Mouse (Mus musculus) MEL (cell line): ENCODE measurements at regions not wholly inside any gene's neighbourhood (a gene's known extent, or its start where the extent isn't known, plus 50 kb on each side); places are given as distances from the start of the nearest gene placed in this dataset.

ENCODE experiments used
- DNase-seq: peaks from one replicate; pipeline ENCODE4 v3.0.0; 2011; ENCODE audit warnings: low read depth, low spot score
- H3K27ac ChIP-seq: 2 replicates; pipeline ENCODE4 v1.5.1; 2012; ENCODE audit warnings: low read depth, mild to moderate bottlenecking, control low read depth, low read length, moderate library complexity; ENCODE audit not compliant: control insufficient read depth
- H3K27me3 ChIP-seq, 2 experiments: fragments of 150-350 bp in 1 of 2; sonication (generic) in 1 of 2; 2 replicates each; pipeline ENCODE4 v1.6.1; 2012; ENCODE audit warnings: low read length in 2 of 2, mild to moderate bottlenecking in 2 of 2, improper control_type of control experiment in 1 of 2, moderate library complexity in 1 of 2; ENCODE audit not compliant: insufficient read depth in 2 of 2, control insufficient read depth in 1 of 2
- H3K36me3 ChIP-seq, 2 experiments: 2 replicates each; pipeline ENCODE4 v1.6.1; 2012 to 2014; ENCODE audit warnings: low read length in 2 of 2, improper control_type of control experiment in 1 of 2, inconsistent platforms in 1 of 2, mild to moderate bottlenecking in 1 of 2; ENCODE audit not compliant: insufficient read depth in 2 of 2, control insufficient read depth in 1 of 2
- H3K4me1 ChIP-seq, 2 experiments: fragments of 150-350 bp in 1 of 2; sonication (generic) in 1 of 2; 2 replicates each; pipeline ENCODE4 v1.6.1; 2012; ENCODE audit warnings: low read length in 2 of 2, improper control_type of control experiment in 1 of 2, mild to moderate bottlenecking in 1 of 2; ENCODE audit not compliant: insufficient read depth in 2 of 2, control insufficient read depth in 1 of 2
- H3K4me3 ChIP-seq, 2 experiments: fragments of 150-350 bp in 1 of 2; sonication (generic) in 1 of 2; 2 replicates each; pipeline ENCODE4 v1.5.1; 2012; ENCODE audit warnings: low read depth in 2 of 2, low read length in 2 of 2, mild to moderate bottlenecking in 2 of 2, moderate library complexity in 2 of 2, control low read depth in 1 of 2, improper control_type of control experiment in 1 of 2; ENCODE audit not compliant: control insufficient read depth in 1 of 2, insufficient read depth in 1 of 2
- H3K79me2 ChIP-seq: 2 replicates; pipeline ENCODE4 v1.6.1; 2012; ENCODE audit warnings: mild to moderate bottlenecking, low read length, moderate library complexity; ENCODE audit not compliant: control insufficient read depth, poor library complexity, insufficient read depth
- H3K9ac ChIP-seq: 2 replicates; pipeline ENCODE4 v1.6.1; 2012; ENCODE audit warnings: low read depth, mild to moderate bottlenecking, control low read depth, low read length, moderate library complexity; ENCODE audit not compliant: control insufficient read depth, poor library complexity, severe bottlenecking
- H3K9me3 ChIP-seq: fragments of 150-350 bp; sonication (generic); replicated peaks from 2 replicates; pipeline ENCODE4 v1.6.1; 2012; ENCODE audit warnings: mild to moderate bottlenecking, low read length, improper control_type of control experiment, moderate library complexity; ENCODE audit not compliant: insufficient read depth
- BHLHE40 ChIP-seq: IDR thresholded peaks from 2 replicates; pipeline ENCODE4 v1.6.1; 2012; ENCODE audit warnings: low read depth, mild to moderate bottlenecking, inconsistent platforms, low read length, improper control_type of control experiment, borderline replicate concordance
- CHD1 ChIP-seq: IDR thresholded peaks from 2 replicates; pipeline ENCODE4 v1.6.1; 2012; ENCODE audit warnings: low read depth, mild to moderate bottlenecking, inconsistent platforms, low read length, improper control_type of control experiment
- CHD2 ChIP-seq: IDR thresholded peaks from 2 replicates; pipeline ENCODE4 v1.6.1; 2011; ENCODE audit warnings: low read length, improper control_type of control experiment
- CTCF ChIP-seq, 3 experiments: IDR thresholded peaks in 2 of 3; conservative IDR thresholded peaks in 1 of 3; 2 replicates each; pipeline ENCODE4 v1.5.1; 2011 to 2012; ENCODE audit warnings: low read length in 3 of 3, low read depth in 2 of 3, mild to moderate bottlenecking in 2 of 3, improper control_type of control experiment in 1 of 3, inconsistent platforms in 1 of 3, mixed read lengths in 1 of 3, moderate library complexity in 1 of 3; ENCODE audit not compliant: control insufficient read depth in 1 of 3, insufficient read depth in 1 of 3, poor library complexity in 1 of 3, severe bottlenecking in 1 of 3
- E2F4 ChIP-seq: IDR thresholded peaks from 2 replicates; pipeline ENCODE4 v1.6.1; 2011; ENCODE audit warnings: low read depth, low read length, improper control_type of control experiment, borderline replicate concordance
- ETS1 ChIP-seq: IDR thresholded peaks from 2 replicates; pipeline ENCODE4 v1.6.1; 2012; ENCODE audit warnings: low read depth, mild to moderate bottlenecking, inconsistent platforms, low read length, improper control_type of control experiment, moderate library complexity
- GABPA ChIP-seq: IDR thresholded peaks from 2 replicates; pipeline ENCODE4 v1.6.1; 2012; ENCODE audit warnings: low read depth, mild to moderate bottlenecking, inconsistent platforms, low read length, improper control_type of control experiment, moderate library complexity
- JUND ChIP-seq: IDR thresholded peaks from 2 replicates; pipeline ENCODE4 v1.6.1; 2011; ENCODE audit warnings: low read depth, mild to moderate bottlenecking, improper control_type of control experiment, low read length
- MEF2A ChIP-seq: IDR thresholded peaks from 2 replicates; pipeline ENCODE4 v1.6.1; 2014; ENCODE audit warnings: low read depth, mild to moderate bottlenecking, inconsistent platforms, low read length, improper control_type of control experiment; ENCODE audit not compliant: poor library complexity, insufficient replicate concordance, severe bottlenecking; ENCODE audit errors: extremely low read depth
- MXI1 ChIP-seq: IDR thresholded peaks from 2 replicates; pipeline ENCODE4 v1.6.1; 2011; ENCODE audit warnings: mild to moderate bottlenecking, low read depth, low read length, improper control_type of control experiment
- NELFE ChIP-seq: IDR thresholded peaks from 2 replicates; pipeline ENCODE4 v1.6.1; 2011; ENCODE audit warnings: low read depth, low read length, improper control_type of control experiment
- POLR2A ChIP-seq, 2 experiments: IDR thresholded peaks; 2 replicates each; pipeline ENCODE4 v1.6.1; 2011 to 2012; ENCODE audit warnings: low read length in 2 of 2, mild to moderate bottlenecking in 2 of 2, control low read depth in 1 of 2, improper control_type of control experiment in 1 of 2, low read depth in 1 of 2, moderate library complexity in 1 of 2; ENCODE audit not compliant: control insufficient read depth in 1 of 2, insufficient read depth in 1 of 2, poor library complexity in 1 of 2
- POLR2AphosphoS5 ChIP-seq: IDR thresholded peaks from 2 replicates; pipeline ENCODE4 v1.6.1; 2012; ENCODE audit warnings: low read depth, borderline replicate concordance, mild to moderate bottlenecking, inconsistent platforms, low read length, moderate library complexity, mixed read lengths
- TAL1 ChIP-seq: IDR thresholded peaks from 2 replicates; pipeline ENCODE4 v1.6.1; 2012; ENCODE audit warnings: mild to moderate bottlenecking, inconsistent platforms, low read length, moderate library complexity, mixed read lengths
- UBTF ChIP-seq: IDR thresholded peaks from 2 replicates; pipeline ENCODE4 v1.6.1; 2012; ENCODE audit warnings: low read depth, mild to moderate bottlenecking, inconsistent platforms, low read length, improper control_type of control experiment, moderate library complexity, borderline replicate concordance; ENCODE audit not compliant: insufficient read depth
- USF2 ChIP-seq, 2 experiments: IDR thresholded peaks; 2 replicates each; pipeline ENCODE4 v1.6.1; 2011 to 2012; ENCODE audit warnings: improper control_type of control experiment in 2 of 2, low read length in 2 of 2, borderline replicate concordance in 1 of 2, inconsistent platforms in 1 of 2, low read depth in 1 of 2, mild to moderate bottlenecking in 1 of 2; ENCODE audit not compliant: insufficient read depth in 1 of 2
- ZC3H11A ChIP-seq: IDR thresholded peaks from 2 replicates; pipeline ENCODE4 v1.6.1; 2012; ENCODE audit warnings: low read depth, mild to moderate bottlenecking, inconsistent platforms, low read length, improper control_type of control experiment
- ZNF384 ChIP-seq: IDR thresholded peaks from 2 replicates; pipeline ENCODE4 v1.6.1; 2012; ENCODE audit warnings: low read depth, mild to moderate bottlenecking, inconsistent platforms, low read length, improper control_type of control experiment

- H3K4me3 ChIP-seq, result no peak overlapping the region
- H3K4me1 ChIP-seq, result no peaks in the 10 kb centered on the region
- no peaks in the 10 kb centered on the region for H3K79me2 ChIP-seq
- H3K36me3 ChIP-seq, result no peaks in the 10 kb centered on the region
- TF ChIP-seq POLR2A (IDR thresholded peaks at IDR 0.05; ENCODE audit: control insufficient read depth in 1 of 2, insufficient read depth in 1 of 2, low read depth in 1 of 2, low read length in 2 of 2, poor library complexity in 1 of 2) (no peak), JUND (no peak), MEF2A (no peak), MXI1 (no peak), GABPA (no peak), ETS1 (no peak), CHD1 (no peak), E2F4 (no peak), POLR2AphosphoS5 (no peak), TAL1 (no peak)
- H3K9ac ChIP-seq, result no peak overlapping the region
- DNase-seq, result no peak
- no peak overlapping the region for H3K27ac ChIP-seq
- peaks cover 6 to 8% of the 10 kb centered on the region in 2 experiments for H3K27me3 ChIP-seq
- no peaks in the 10 kb centered on the region for H3K9me3 ChIP-seq
These were observed 191.2 kb downstream of the Lnpk start for GRCm38 (mm10) chr2:74388078-74388477.

GRCm38 (mm10) chr2:74384918-74385317, 194.3 kb downstream of the Lnpk start:
- Histone ChIP-seq H3K9ac (no peak overlapping the region), H3K27ac (no peak overlapping the region), H3K4me1 (no peaks in the 10 kb centered on the region), H3K79me2 (no peaks in the 10 kb centered on the region), H3K4me3 (no peak overlapping the region), H3K9me3 (no peaks in the 10 kb centered on the region), H3K36me3 (no peaks in the 10 kb centered on the region), H3K27me3 (peaks cover 10 to 11% of the 10 kb centered on the region in 2 experiments; a peak in 3 of 4 replicates)
- no peak for DNase-seq
- TF ChIP-seq MEF2A (no peak), ZC3H11A (no peak), POLR2A (IDR thresholded peaks at IDR 0.05; ENCODE audit: control insufficient read depth in 1 of 2, insufficient read depth in 1 of 2, low read depth in 1 of 2, low read length in 2 of 2, poor library complexity in 1 of 2) (no peak), JUND (no peak), NELFE (no peak), BHLHE40 (no peak), USF2 (IDR thresholded peaks at IDR 0.05; ENCODE audit: borderline replicate concordance in 1 of 2, insufficient read depth in 1 of 2, low read depth in 1 of 2, low read length in 2 of 2) (no peak), ZNF384 (no peak), CHD1 (no peak), UBTF (no peak), CHD2 (no peak), CTCF (IDR thresholded peaks at IDR 0.05 in 2 of 3, conservative IDR thresholded peaks at IDR 0.05 in 1 of 3; ENCODE audit: control insufficient read depth in 1 of 3, insufficient read depth in 1 of 3, low read depth in 2 of 3, low read length in 3 of 3, poor library complexity in 1 of 3, severe bottlenecking in 1 of 3) (no peak)
